Mouse (Mus musculus) lung, adult 2 months (tissue): ENCODE measurements around the gene Atp6v1g3.

Source experiments
- CTCF ChIP-seq: fragments of 200-500 bp; IDR thresholded peaks from 2 replicates; pipeline ENCODE4 v1.5.1; 2011; ENCODE audit warnings: mild to moderate bottlenecking, low read length, control low read depth; ENCODE audit not compliant: insufficient read depth
- POLR2A ChIP-seq: fragments of 200-500 bp; IDR thresholded peaks from 2 replicates; pipeline ENCODE4 v1.6.1; 2011; ENCODE audit warnings: low read depth, mild to moderate bottlenecking, control low read depth, low read length, borderline replicate concordance; ENCODE audit errors: extremely low read depth

- TF ChIP-seq CTCF (no peak), POLR2A (no peak)
Observed at GRCm38 (mm10) chr1:138246438-138247164, 26.9 kb upstream of the Atp6v1g3 start.
